Mouse (Mus musculus) midbrain, embryonic 16.5 days (tissue): ENCODE results near the gene C130050O18Rik. TPM values are rescaled to one million over a fixed set of nuclear protein-coding genes. Genes with fewer than 3 reads are reported as not detected.

Experiments used
- ATAC-seq: fragments of 200-750 bp; cut with Nextera tagmentation; 2 replicates; pipeline ENCODE4 v1.8.0; 2017; ENCODE audit warnings: moderate TSS enrichment
- H3K27ac ChIP-seq: fragments of 300-500 bp; sonication (generic); 2 replicates; pipeline ENCODE4 v1.5.1; 2014; ENCODE audit warnings: mild to moderate bottlenecking, low read length, mixed read lengths
- H3K27me3 ChIP-seq: fragments of 300-500 bp; sonication (generic); 2 replicates; pipeline ENCODE4 v1.6.1; 2014; ENCODE audit warnings: low read depth, low read length, mixed read lengths; ENCODE audit not compliant: control insufficient read depth, insufficient read depth
- H3K36me3 ChIP-seq: fragments of 300-500 bp; sonication (generic); 2 replicates; pipeline ENCODE4 v1.6.1; 2014; ENCODE audit warnings: mild to moderate bottlenecking, low read length, moderate library complexity, mixed read lengths; ENCODE audit not compliant: control insufficient read depth, insufficient read depth
- H3K4me1 ChIP-seq: fragments of 300-500 bp; sonication (generic); 2 replicates; pipeline ENCODE4 v1.6.1; 2014; ENCODE audit warnings: mild to moderate bottlenecking, low read length, mixed read lengths; ENCODE audit not compliant: control insufficient read depth, insufficient read depth
- H3K4me2 ChIP-seq: fragments of 300-500 bp; sonication (generic); 2 replicates; pipeline ENCODE4 v1.6.1; 2014; ENCODE audit warnings: mild to moderate bottlenecking, low read length, mixed read lengths
- H3K4me3 ChIP-seq: fragments of 300-500 bp; sonication (generic); 2 replicates; pipeline ENCODE4 v1.5.1; 2014; ENCODE audit warnings: low read depth, mild to moderate bottlenecking, low read length, moderate library complexity, mixed read lengths
- H3K9ac ChIP-seq: fragments of 300-500 bp; sonication (generic); 2 replicates; pipeline ENCODE4 v1.6.1; 2014; ENCODE audit warnings: low read depth, low read length, mixed read lengths
- H3K9me3 ChIP-seq: fragments of 300-500 bp; sonication (generic); replicated peaks from 2 replicates; pipeline ENCODE4 v1.6.1; 2014; ENCODE audit warnings: mild to moderate bottlenecking, low read length, mixed read lengths; ENCODE audit not compliant: control insufficient read depth, poor library complexity, severe bottlenecking
- WGBS: fragments of 180-500 bp; shearing (Covaris S2); extraction: QIAGEN DNeasy Blood & Tissue Kit; methylation state at CpG from one replicate; pipeline ENCODE4 v1.1.7; 2014; 5-methylcytosine and 5-hydroxymethylcytosine counted together
- polyA plus RNA-seq: library from polyadenylated mRNA; unstranded; fragments of >200 nt; fragmentation: Nextera tagmentation; extraction: Ambion mirVana; gene quantifications from 2 replicates; pipeline ENCODE4 v1.2.1, GENCODE M21; 2015

C130050O18Rik gene
- 0.14 and 0.39 TPM in 2 replicates for polyA plus RNA-seq

GRCm38 (mm10) chr5:139404801-139405401 is at the start of gene C130050O18Rik:
Gene C130050O18Rik (plus strand): TSS chr5:139405280.
- Histone ChIP-seq H3K4me3 (no peak within 1 kb of the TSS), H3K4me1 (no peaks in the 10 kb centered on the region), H3K4me2 (no peak within 1 kb of the TSS), H3K36me3 (no peaks in the 10 kb centered on the region), H3K9me3 (no peaks in the 10 kb centered on the region), H3K27me3 (no peaks in the 10 kb centered on the region), H3K9ac (no peak within 1 kb of the TSS), H3K27ac (no peak within 1 kb of the TSS)
- ATAC-seq = no peak
- 81% methylated on average over 6 of the region's 6 CpGs for WGBS

- no peaks in the 10 kb centered on the region for H3K9me3 ChIP-seq
- H3K36me3 ChIP-seq = no peaks in the 10 kb centered on the region
- H3K9ac ChIP-seq = no peak overlapping the region
- WGBS = 73% methylated on average over 2 of the region's 2 CpGs
- H3K4me1 ChIP-seq = no peaks in the 10 kb centered on the region
- ATAC-seq = no peak
- no peak overlapping the region for H3K4me2 ChIP-seq
- no peaks in the 10 kb centered on the region for H3K27me3 ChIP-seq
- no peak overlapping the region for H3K4me3 ChIP-seq
- no peak overlapping the region for H3K27ac ChIP-seq
Observed at GRCm38 (mm10) chr5:139358653-139359052, 46.4 kb upstream of the C130050O18Rik start.

GRCm38 (mm10) chr5:139359244-139359643 is 45.8 kb upstream of the C130050O18Rik start:
- Histone ChIP-seq H3K9ac (no peak overlapping the region), H3K4me3 (no peak overlapping the region), H3K27ac (no peak overlapping the region), H3K4me1 (peaks cover under 1% of the 10 kb centered on the region; the same call in 1 of the 2 replicates), H3K9me3 (no peaks in the 10 kb centered on the region), H3K36me3 (no peaks in the 10 kb centered on the region), H3K27me3 (no peaks in the 10 kb centered on the region), H3K4me2 (no peak overlapping the region)
- no peak for ATAC-seq
- WGBS = 89% methylated on average over 5 of the region's 5 CpGs

GRCm38 (mm10) chr5:139363858-139364257 is 41.2 kb upstream of the C130050O18Rik start:
- 65% methylated on average over 7 of the region's 7 CpGs for WGBS
- no peak overlapping the region for H3K9ac ChIP-seq
- no peaks in the 10 kb centered on the region for H3K36me3 ChIP-seq
- ATAC-seq = no peak
- peaks cover 9% of the 10 kb centered on the region for H3K4me1 ChIP-seq
- H3K4me3 ChIP-seq = no peak overlapping the region
- H3K4me2 ChIP-seq = no peak overlapping the region
- H3K27me3 ChIP-seq = no peaks in the 10 kb centered on the region
- H3K9me3 ChIP-seq = no peaks in the 10 kb centered on the region
- H3K27ac ChIP-seq = no peak overlapping the region

GRCm38 (mm10) chr5:139364260-139364910 is 40.7 kb upstream of the C130050O18Rik start:
- peak; percentile 79 for ATAC-seq
- H3K27me3 ChIP-seq = no peaks in the 10 kb centered on the region
- no peak overlapping the region for H3K9ac ChIP-seq
- H3K4me1 ChIP-seq = peaks cover 9% of the 10 kb centered on the region
- H3K4me2 ChIP-seq = no peak overlapping the region
- no peak overlapping the region for H3K4me3 ChIP-seq
- H3K27ac ChIP-seq = peak overlapping the region; percentile 46; the same call in 1 of the 2 replicates
- H3K36me3 ChIP-seq = no peaks in the 10 kb centered on the region
- H3K9me3 ChIP-seq = no peaks in the 10 kb centered on the region
- WGBS = 43% methylated on average over 12 of the region's 12 CpGs

- WGBS = 41% methylated on average over 5 of the region's 5 CpGs
- H3K27ac ChIP-seq = peak overlapping the region; percentile 26; the same call in 1 of the 2 replicates
Observed at GRCm38 (mm10) chr5:139364911-139365571, 40.0 kb upstream of the C130050O18Rik start.

GRCm38 (mm10) chr5:139365827-139366226 is 39.3 kb upstream of the C130050O18Rik start:
- H3K4me1 ChIP-seq = peaks cover 12% of the 10 kb centered on the region
- 92% methylated on average over 1 of the region's 1 CpGs for WGBS
- H3K36me3 ChIP-seq = no peaks in the 10 kb centered on the region

More at GRCm38 (mm10) chr5:139364911-139365571, 40.0 kb upstream of the C130050O18Rik start:
- peaks cover 9% of the 10 kb centered on the region for H3K4me1 ChIP-seq
- no peak overlapping the region for H3K4me2 ChIP-seq
- H3K9ac ChIP-seq = peak overlapping the region; percentile 34; the same call in 1 of the 2 replicates
- no peaks in the 10 kb centered on the region for H3K27me3 ChIP-seq
- no peaks in the 10 kb centered on the region for H3K9me3 ChIP-seq
- H3K36me3 ChIP-seq = no peaks in the 10 kb centered on the region
- no peak for ATAC-seq
- H3K4me3 ChIP-seq = no peak overlapping the region

GRCm38 (mm10) chr5:139366484-139366883 is 38.6 kb upstream of the C130050O18Rik start:
- 73% methylated on average over 11 of the region's 11 CpGs for WGBS
- Histone ChIP-seq H3K9me3 (no peaks in the 10 kb centered on the region), H3K4me2 (no peak overlapping the region), H3K36me3 (no peaks in the 10 kb centered on the region), H3K4me1 (peaks cover 18% of the 10 kb centered on the region), H3K4me3 (no peak overlapping the region), H3K27ac (no peak overlapping the region), H3K27me3 (no peaks in the 10 kb centered on the region), H3K9ac (no peak overlapping the region)
- no peak for ATAC-seq

More at GRCm38 (mm10) chr5:139365827-139366226, 39.3 kb upstream of the C130050O18Rik start:
- no peaks in the 10 kb centered on the region for H3K27me3 ChIP-seq
- H3K9me3 ChIP-seq = no peaks in the 10 kb centered on the region
- no peak overlapping the region for H3K9ac ChIP-seq
- no peak overlapping the region for H3K27ac ChIP-seq
- no peak overlapping the region for H3K4me3 ChIP-seq
- H3K4me2 ChIP-seq = no peak overlapping the region
- no peak for ATAC-seq
